Mouse (Mus musculus) small intestine, adult 2 months (tissue): ENCODE measurements around the gene Akap1.

ENCODE experiments used
- CTCF ChIP-seq: fragments of 200-500 bp; IDR thresholded peaks from 2 replicates; pipeline ENCODE4 v1.5.1; 2012; ENCODE audit warnings: low read depth, mild to moderate bottlenecking, control low read depth, inconsistent platforms, low read length, moderate library complexity, mixed read lengths; ENCODE audit not compliant: insufficient replicate concordance, insufficient read length; ENCODE audit errors: extremely low read depth
- POLR2A ChIP-seq: fragments of 200-500 bp; IDR thresholded peaks from 2 replicates; pipeline ENCODE4 v1.6.1; 2012; ENCODE audit warnings: low read depth, mild to moderate bottlenecking, control low read depth, inconsistent platforms, low read length, moderate library complexity

GRCm38 (mm10) chr11:88822526-88822925 lies 41.9 kb downstream of the Akap1 start:
- TF ChIP-seq CTCF (no peak), POLR2A (no peak)
